Mouse (Mus musculus) layer of hippocampus, postnatal 14 days (tissue): Measurements from ENCODE around the gene Nyap2. TPM values are rescaled to one million over a fixed set of nuclear protein-coding genes. Genes with fewer than 3 reads are reported as not detected.

Experiments
- DNase-seq, 2 experiments: peaks; one replicate each; pipeline ENCODE4 v3.0.0; 2021 to 2022; ENCODE audit warnings: low spot score in 2 of 2, mixed read lengths in 1 of 2
- total RNA-seq, 2 experiments: library from RNA; stranded (reverse); gene quantifications; 2 replicates each; pipeline ENCODE4 v1.2.3; 2021

Gene Nyap2
- total RNA-seq, 2 experiments from 2014 or later, result 29.5 to 32.3 TPM

GRCm38 (mm10) chr1:81387722-81388121 lies 311.0 kb downstream of the Nyap2 start:
- no peak for DNase-seq
